Mouse (Mus musculus) heart, adult 9 months (tissue): ENCODE data around the gene Abcc5.
"Not testable (repeated sequence)": the region's sequence is repeated elsewhere in the genome, so short reads cannot be mapped to it uniquely, and the experiment has no call there.

Experiments used
- DNase-seq, 2 experiments: peaks; one replicate each; pipeline ENCODE4 v3.0.0; 2022; ENCODE audit warnings: low spot score in 2 of 2

Gene Abcc5

GRCm38 (mm10) chr16:20425855-20426598 is at the start of gene Abcc5:
Gene Abcc5 (minus strand): TSS chr16:20426394.
- peak; percentile 92 to 93 for DNase-seq

DNA sequence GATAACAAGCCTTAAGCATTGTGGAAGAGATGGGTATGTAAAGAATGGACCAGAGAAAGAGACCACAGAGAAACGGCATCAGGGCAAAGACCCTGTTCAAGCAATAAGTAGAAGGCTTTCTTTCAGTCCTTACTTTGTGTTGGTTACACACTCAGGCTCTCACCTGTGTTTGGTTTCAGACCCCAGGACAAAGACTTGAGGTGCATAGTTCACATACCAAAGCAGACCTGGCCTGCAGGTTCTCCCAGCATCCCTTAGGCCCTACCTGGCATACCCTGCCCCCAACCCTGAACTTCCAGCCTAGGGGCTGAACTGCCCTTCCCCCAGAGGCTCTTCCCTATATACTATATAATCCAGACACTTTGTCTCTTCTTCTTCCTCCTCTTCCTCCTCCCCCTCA is 49.1 kb upstream of the Abcc5 start:
- DNase-seq = no peak

GRCm38 (mm10) chr16:20474786-20475185 is 48.6 kb upstream of the Abcc5 start:
- no peak for DNase-seq

DNA sequence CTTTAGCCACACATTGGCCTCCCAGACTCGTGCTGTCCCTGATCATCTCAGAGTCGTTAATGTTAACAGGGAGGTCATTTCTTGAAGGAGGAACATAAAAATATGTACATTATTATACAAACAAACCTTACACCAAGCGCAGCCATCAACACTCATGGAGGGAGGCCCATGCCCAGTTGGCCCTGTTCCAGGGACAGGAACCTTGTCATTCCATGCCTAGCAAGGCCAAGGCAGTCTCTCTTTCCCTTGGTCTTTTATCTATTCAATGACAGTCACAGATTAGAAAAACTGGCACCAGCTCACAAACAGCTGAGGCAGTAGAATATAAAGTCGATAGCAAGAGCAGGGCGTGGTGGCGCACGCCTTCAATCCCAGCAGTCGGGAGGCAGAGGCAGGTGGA is 48.0 kb upstream of the Abcc5 start:
- DNase-seq = no peak

GRCm38 (mm10) chr16:20473748-20474147 is 47.6 kb upstream of the Abcc5 start:
- no peak for DNase-seq

GRCm38 (mm10) chr16:20471686-20472085 is 45.5 kb upstream of the Abcc5 start:
- no peak for DNase-seq

GRCm38 (mm10) chr16:20470981-20471380 is 44.8 kb upstream of the Abcc5 start:
- DNase-seq = no peak

DNA sequence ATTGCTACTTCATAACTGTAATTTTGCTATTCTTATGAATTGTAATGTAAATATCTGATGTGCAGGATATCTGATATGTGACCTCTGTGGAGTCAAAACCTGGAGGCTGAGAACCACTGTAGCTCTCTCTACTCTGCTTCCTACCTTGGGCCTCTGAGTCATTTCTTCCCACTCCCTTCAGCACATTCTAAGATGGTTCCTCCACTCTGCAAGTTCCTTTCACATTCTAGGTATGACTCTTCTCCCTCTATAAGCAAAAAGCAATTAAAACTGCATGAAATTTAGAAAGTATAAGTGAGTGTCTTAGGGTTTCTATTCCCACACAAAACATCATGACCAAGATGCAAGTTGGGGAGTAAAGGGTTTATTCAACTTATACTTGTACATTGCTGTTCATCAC is 38.5 kb upstream of the Abcc5 start:
- no peak for DNase-seq

GRCm38 (mm10) chr16:20458736-20459135 is 32.5 kb upstream of the Abcc5 start:
- not testable (repeated sequence) for DNase-seq

GRCm38 (mm10) chr16:20456106-20456505 is 29.9 kb upstream of the Abcc5 start:
- no peak for DNase-seq

DNA sequence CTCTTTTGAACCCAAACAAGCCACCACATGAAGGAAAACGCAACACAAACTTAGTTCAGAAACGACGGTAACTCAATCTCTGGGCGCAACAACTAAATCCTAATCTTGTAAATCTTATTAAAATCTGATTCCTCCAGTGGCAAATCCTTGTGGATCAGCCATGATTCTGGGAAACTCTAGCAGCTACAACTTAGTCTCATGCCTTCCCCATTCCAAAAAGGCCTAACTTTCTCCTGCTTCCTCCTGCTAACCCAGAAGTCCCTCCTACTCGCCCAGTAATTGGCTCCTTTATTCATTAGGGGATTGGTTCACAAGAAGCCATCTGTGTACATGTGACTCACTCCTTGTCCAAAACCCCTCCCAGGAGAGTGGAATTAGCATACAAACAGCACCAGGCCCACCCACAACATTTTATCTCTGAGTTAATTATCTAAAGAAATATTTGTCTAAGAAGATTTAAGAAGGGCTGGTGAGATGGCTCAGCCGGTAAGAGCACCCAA is 28.0 kb upstream of the Abcc5 start:
- DNase-seq = no peak

DNA sequence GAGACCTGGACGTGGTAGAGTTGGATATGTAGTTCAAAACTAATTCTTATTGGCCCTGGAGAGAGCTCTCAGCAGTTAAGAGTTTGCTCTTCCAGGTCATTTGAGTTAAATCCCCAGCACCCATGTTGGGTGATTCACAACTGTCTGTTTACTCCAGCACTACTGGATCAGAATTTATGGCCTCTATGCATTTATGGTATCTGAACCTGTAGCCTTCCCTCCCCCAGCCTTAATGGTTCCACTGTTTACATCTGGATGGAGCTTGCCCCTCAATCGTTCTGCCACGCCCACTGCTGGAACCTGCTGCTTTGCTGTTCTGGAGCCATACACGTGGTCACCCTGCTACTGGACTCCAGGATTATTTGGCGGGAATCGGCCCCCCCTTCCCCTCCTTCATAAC is 25.6 kb upstream of the Abcc5 start:
- DNase-seq = no peak

GRCm38 (mm10) chr16:20445871-20446270 is 19.7 kb upstream of the Abcc5 start:
- no peak for DNase-seq

- no peak for DNase-seq
Observed at GRCm38 (mm10) chr16:20444831-20445388, 18.7 kb upstream of the Abcc5 start.

DNA sequence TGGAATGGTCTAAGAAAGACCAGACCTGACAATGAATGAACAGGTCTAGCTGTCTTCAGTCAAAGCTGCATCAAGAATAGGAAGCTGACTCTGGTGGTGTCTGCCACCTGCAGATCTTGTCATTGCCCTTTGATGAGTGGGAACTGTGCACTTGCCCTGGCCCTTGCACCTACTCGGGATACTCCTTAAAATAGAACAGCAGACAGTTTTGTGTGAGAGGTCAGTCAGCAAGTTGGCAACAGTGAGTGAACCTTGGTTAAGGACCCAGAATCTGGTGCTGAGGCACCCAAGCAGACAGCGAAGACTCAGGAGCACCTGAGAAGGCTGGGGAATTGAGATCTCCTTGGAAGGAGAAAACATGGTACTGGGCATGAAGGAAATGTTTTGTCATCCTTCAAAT is 16.7 kb upstream of the Abcc5 start:
- DNase-seq = peak; percentile 11 to 26

DNA sequence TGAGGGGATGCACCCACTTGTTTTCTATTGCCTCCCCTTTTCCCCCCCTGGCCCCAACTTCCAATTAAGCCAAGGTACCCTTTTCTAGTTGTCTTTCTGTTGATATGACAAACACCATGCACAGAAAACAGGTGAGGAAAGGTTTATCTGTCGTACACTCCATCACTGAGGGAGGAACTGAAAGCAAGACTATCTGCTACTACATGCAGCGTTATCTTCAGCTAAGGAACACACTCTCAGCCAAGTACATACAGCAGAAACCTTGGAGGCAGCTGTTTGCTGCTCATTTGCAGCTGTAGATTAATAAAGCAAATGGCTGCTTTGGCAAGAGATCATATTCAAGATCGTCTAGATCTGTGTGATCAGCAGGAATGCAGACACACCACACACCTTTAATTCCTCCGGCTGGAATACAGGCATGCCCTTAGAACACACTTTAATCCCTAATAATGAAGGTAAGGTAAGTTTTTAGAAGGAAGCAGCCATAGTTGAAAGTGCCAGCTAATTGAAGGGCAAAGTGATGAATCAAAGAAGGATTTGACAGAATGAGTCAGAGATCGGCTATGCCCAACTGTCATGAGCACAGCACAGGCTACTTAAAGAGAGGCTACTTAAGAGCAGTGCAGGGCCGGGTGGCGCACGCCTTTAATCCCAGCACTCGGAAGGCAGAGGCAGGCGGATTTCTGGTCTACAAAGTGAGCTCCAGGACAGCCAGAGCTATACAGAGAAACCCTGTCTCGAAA is 12.7 kb upstream of the Abcc5 start:
- no peak for DNase-seq

DNA sequence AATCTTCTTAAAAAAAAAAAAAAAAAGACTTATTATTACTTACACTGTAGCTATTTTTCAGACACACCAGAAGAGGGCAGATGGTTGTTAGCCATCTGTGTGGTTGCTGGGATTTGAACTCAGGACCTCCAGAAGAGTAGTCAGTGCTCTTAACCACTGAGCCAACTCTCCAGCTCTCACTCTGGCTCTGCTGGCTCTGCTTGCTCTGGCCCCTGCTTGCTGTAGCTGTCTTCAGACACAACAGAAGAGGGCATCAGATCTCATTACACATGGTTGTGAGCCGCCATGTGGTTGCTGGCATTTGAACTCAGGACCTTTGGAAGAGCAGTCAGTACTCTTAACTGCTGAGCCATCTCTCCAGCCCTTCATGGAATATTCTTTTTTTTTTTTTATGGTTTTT is 11.9 kb upstream of the Abcc5 start:
- not testable (repeated sequence) for DNase-seq

- no peak for DNase-seq
Observed at GRCm38 (mm10) chr16:20436281-20436680, 10.1 kb upstream of the Abcc5 start.

DNA sequence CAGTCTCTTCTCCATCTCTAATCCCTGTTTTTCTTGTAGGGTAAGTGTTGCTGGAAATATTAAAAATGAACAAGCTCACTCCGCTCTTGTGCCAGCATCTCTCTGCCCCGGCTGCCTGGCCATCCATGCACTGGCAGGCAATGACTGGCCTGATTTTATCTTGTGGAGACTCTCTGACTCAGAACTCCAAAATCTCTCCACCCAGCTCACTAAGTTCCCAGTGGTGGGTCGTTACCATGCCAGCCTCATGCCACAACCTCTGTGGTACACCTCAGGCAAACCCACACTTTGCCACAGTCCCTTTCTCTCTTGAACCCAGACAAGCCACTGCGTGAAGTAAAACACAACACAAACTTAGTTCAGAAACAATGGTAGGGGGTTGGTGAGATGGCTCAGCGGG is 3.1 kb upstream of the Abcc5 start:
- DNase-seq = no peak

DNA sequence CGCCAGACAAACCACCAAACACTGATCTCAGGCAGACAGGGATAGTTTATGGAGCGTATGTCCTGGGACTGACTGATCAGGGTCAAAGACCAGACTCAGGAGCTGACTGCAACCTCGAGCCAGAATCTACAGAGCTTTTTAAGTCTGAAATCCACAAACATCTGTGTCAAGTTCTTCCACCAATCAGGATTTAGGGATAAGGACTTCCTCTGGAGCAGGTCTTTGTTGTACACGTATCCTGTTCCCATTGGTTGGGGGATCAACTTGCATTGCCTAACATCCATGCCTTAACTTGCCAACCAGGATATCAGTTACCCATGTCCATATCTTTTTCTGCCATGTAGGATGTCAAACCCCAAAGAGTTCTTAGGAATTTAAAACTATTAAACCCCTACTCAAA is 1.4 kb upstream of the Abcc5 start:
- no peak for DNase-seq

DNA sequence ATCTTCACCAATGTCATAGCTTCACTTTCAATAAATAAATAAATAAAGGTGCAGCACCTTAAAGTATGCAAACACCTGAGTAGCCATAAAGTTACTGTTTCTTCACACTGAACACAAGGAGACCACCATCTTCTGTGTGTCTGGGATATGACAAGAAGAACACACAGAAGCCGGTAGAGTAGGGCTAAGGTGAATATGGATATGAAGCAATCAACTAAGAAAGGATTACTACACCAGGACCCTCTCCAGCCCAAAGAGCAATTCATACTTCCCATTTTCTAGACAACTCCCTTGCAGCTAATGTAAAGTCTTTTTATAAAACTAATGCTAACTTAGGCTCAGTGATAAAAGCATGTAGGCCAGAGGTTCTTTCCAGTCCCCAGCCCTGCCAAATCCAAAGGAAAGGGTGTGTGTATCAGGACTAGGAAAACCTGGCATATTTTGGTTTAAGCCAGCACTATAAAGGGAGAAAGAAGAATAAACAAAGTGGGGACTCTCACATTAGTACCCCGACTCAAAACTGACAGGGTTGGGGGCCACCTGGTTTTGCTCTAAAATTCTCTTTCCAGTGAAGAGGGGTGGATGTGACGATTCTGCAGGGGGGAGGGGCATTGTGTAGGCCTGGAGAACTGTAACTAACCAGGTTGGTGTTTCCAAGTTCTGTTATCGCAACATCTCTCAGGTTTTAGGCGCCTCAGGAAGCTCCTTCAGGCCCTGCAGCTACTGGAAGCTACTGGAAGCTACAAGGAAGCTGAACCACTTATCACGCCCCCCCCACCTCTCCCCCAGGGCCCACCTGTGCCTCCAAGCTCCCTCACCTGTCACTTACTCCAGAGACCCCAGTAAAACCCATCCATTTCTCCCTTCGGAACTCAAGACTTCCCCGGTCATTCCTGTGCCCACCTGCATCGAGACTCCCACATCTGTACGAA is 1.2 kb downstream of the Abcc5 start:
- peak; percentile 5 to 32 for DNase-seq

DNA sequence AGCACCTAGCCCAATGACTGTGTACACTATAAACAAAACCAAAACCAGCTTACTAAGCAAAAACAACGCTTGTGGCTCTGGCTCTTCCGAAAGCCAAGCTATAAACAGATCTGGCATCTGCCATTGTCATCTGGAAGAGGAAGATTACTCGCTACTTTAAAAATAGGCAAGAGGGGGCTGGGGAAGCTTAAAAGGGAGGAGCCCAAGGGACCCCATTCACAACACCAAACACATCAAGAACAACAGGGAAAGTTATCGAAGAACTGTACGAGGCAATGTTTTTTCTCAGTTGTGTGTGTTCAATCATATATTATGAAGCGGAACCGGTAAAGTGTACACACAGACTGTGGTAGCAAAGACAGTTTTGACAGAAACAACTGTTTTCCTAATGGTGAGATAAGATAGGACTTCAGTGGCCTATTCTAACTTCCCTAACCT is 1.9 kb downstream of the Abcc5 start:
- peak; percentile 53 to 64 for DNase-seq
